Mouse (Mus musculus): ENCODE results near the gene Rbfox1. TPM values are rescaled to one million over a fixed set of nuclear protein-coding genes. Genes with fewer than 3 reads are reported as not detected.

The Rbfox1 gene
- polyA plus RNA-seq, 2 experiments from 2014 or later, result not detected

GRCm38 (mm10) chr16:6232966-6233365, 347.8 kb downstream of the Rbfox1 start:
- no peak for ATAC-seq

GRCm38 (mm10) chr16:6241393-6241792, 356.2 kb downstream of the Rbfox1 start:
- no peak for ATAC-seq

- ATAC-seq, result no peak
These were observed 357.3 kb downstream of the Rbfox1 start for GRCm38 (mm10) chr16:6242468-6242867.

GRCm38 (mm10) chr16:6247569-6247968, 362.4 kb downstream of the Rbfox1 start:
- ATAC-seq, result no peak

GRCm38 (mm10) chr16:6264557-6264956, 379.4 kb downstream of the Rbfox1 start:
- no peak for ATAC-seq

DNA sequence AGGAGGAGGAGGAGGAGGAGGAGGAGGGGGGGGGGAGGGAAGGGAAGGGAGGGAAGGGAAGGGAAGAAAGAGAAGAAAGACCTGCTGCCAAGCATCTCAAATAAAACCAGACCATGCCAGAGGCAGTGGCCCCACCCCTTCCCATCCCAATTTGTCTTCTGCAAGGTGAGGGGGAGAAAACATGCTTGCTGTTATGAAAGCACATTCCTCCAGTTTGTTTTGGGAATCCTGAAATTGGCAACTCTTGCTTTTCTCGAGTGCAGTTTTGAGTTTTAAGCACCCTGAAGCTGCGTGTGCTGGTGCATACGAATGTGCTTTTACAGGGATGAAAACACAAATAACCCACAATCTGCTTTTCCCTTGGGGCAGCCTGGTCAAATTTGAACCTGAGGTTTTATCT, 380.5 kb downstream of the Rbfox1 start:
- no peak for ATAC-seq

GRCm38 (mm10) chr16:6271596-6272370, 386.6 kb downstream of the Rbfox1 start:
- ATAC-seq, result no peak

GRCm38 (mm10) chr16:6283496-6283895, 398.3 kb downstream of the Rbfox1 start:
- ATAC-seq, result no peak

DNA sequence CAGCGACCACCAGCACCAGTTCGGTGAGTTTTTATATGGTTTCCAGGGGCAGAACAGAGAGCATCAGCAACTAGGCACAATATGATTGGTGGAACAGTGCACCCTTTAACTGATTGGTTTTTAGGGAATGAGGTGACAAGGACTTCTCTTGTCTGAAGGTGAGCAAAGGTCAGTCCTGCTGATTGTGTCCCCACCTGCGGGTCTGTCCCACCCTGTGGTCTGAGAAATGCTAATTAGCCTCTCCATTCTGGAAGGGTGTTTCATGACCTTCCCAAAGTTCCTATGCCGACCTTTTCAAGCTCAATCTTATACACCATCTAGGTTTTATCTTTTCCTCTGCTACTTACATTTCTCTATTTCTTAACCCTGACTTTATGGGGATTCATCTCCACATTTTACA, 399.2 kb downstream of the Rbfox1 start:
- ATAC-seq, result no peak

DNA sequence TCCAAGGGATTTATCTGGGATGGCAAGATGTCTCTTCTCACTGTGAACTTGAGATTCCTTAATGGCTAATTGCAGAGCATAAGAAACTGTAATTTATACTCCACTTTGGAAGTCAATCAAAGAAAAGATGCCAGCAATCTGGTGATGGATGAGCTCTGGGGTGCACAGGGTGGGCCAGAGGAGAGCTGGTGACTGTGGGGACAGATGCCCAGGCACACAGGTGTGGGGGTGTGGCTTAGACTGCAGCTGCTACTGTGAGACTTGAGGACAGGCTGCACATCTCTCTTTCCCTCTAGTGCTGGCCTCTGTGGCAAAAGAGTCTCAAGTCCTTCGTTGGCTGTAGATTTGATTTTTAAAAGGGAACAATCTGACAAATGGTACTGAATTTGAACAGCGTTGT, 402.5 kb downstream of the Rbfox1 start:
- no peak for ATAC-seq

GRCm38 (mm10) chr16:6300112-6300511, 415.0 kb downstream of the Rbfox1 start:
- no peak for ATAC-seq

DNA sequence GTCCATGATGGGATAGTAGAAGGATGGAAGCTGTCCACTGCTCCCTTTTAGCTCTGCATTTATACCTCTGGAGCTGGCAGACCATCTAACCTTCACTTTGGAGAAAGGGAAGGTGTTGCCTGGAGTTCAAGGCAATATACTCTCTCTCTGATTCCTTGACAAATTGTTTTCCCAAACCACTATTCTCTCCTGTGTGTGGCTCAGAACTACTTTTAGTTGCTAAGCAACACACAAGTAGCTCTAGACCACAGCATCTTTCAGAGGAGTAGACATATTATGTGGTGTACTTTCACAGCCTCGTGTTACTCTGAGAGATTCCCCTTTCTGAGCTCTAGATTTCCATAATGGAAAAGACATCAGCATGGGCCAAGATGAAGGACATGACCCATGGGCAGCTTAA, 417.9 kb downstream of the Rbfox1 start:
- no peak for ATAC-seq

- no peak for ATAC-seq
These were observed 424.8 kb downstream of the Rbfox1 start for GRCm38 (mm10) chr16:6309940-6310339.

DNA sequence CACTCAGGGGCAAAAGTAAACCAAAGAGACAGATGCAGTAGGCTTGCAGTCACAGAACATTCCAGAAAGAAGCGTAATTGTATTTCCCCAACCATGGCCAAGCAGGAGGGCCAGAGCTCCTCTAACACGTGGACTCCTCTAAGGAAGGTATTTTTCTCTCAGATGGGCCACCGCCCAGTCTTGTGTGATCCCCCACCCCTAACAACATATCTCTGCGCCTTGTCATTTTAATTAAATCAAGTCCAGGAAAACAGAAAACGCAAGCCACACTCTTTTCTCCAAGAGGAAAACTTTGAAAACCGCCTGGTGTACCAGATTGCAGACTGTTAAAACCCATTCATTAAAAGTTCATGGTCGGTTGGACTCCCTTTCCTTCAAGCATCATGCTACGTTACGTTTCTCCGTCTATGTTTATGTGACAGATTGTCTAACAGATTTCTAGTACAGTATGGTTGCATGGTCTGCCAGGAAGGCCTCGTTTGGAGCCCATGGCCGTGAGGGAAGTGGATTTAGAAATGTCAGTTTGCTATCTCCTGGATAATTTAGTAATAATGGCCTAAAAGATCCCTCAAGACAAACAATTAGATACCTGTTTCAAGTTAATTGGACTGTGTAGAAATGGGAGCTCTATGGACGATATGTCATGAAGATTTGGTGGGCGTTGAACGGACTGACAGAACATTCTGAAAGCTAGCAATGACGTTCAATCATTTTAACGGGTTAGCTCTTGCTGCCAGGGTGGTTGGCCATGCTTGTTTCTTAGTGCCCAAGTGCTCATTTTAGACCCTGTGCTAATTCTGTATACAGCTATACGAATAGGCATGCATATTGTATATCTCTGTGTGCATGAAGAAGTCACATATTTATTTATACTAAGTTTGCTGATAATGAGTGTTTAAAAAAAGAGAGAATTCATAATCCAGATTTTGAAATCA, 425.9 kb downstream of the Rbfox1 start:
- ATAC-seq, result no peak

- ATAC-seq, result no peak
These were observed 428.5 kb downstream of the Rbfox1 start for GRCm38 (mm10) chr16:6313689-6314088.

DNA sequence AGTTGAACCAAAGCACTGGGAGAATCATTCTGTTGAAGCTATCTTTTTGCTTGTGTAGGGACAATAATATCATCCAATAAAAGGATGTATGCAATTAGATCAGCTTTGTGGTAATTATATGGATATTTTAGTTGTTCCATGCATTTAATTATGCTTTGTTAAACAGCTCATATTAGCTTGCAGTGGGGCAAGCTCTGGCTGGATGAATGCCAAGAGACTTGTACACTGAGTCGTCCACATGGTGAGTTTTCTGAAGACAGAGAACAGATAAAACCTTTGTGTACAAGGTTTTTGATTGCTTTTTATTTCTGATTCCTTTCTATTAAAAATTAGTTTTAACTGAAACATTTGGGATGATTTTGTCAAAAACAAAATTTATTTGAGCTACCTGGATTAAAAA, 439.7 kb downstream of the Rbfox1 start:
- no peak for ATAC-seq

DNA sequence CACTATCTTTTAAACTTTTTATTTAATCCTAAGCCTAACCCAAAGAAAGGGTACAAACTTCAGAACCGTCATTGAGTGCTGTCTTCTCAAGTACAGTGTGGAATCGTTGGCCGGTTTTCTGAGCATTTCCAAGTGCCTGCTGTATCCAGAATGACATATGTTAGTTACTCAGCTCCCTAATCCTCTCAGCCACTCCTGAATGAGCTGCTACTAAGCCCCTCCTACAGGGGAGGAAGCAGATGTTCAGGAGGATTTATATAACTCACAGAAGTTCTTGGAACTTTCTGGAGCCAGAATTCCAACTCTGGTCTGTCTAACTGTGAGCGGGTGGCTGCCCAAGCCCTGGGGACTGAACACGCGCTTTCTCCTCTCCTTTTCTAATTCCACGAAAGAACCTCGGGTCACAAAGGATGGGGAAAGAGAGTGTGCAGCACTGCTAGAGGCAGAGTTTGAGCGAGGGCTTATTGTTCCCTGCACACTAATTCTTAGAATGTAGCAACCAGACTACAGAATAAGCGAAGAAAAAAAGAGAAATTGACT, 446.3 kb downstream of the Rbfox1 start:
- no peak for ATAC-seq

GRCm38 (mm10) chr16:6333273-6333672, 448.1 kb downstream of the Rbfox1 start:
- no peak for ATAC-seq

DNA sequence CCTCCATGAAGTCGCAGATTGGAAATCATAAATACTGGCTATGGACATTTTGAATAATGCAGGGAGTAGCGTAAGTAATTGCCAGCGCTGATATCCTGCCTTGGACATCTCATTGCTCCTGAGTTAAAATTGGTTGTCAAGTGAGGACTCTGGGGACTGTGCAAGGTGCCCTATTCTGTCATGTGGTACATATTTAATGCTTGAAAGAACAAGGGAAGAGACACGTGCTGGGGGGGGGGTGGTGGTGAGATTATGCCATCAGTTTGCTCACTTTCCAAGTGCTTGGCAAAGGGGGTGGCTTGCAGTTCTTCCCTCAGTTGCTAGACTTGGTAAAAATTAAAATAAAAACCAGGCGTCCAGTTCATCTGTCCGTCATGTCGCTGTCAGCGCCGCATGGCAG, 462.9 kb downstream of the Rbfox1 start:
- ATAC-seq, result no peak

- no peak for ATAC-seq
These were observed 463.6 kb downstream of the Rbfox1 start for GRCm38 (mm10) chr16:6348581-6349241.

DNA sequence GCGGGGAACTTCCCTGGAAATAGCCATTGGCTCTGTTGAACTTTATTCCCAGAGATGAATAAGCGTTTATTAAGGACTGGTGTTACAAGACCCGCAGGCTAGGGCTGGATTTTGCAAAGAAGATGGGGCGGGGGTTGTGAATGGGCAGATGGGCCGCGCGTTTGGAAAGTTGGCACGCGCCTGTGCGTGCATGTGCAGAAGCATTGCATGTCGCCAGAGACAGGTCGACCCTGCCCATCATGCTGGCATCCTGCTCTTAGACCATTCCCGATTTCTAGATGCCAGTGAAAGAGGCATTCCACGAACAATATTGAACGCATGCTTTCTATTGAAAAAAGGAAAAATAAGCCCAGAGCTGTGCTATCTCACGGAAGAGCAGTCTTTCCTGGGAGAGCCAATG, 464.2 kb downstream of the Rbfox1 start:
- ATAC-seq, result no peak

DNA sequence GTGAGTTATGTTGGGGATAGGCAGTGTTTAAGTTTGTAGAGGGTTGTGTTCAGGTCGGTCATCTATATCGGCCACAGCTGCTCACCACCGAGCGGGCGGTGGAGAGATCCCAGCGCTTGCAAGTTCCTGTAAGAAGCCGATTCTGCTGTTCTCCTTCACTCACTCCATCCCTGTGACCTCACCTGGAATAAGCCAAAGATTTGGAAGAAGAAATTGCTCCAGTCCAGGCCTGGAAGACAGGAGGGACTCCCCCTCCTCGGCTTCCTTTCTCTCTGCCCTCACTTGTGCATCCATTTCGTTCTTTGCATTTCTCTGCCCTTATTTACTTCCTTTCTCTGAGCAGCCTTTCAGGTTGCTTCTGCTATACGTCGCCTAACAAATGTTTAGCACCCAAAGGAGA, 465.1 kb downstream of the Rbfox1 start:
- no peak for ATAC-seq

- no peak for ATAC-seq
These were observed 468.0 kb downstream of the Rbfox1 start for GRCm38 (mm10) chr16:6353191-6353590.

All from activated CD4-positive, CD25-positive, alpha-beta regulatory T cell, adult 4 months (primary cell).